Mouse (Mus musculus) cortical plate, adult 2 months (tissue): ENCODE measurements around the gene Usp48.

ENCODE experiments used
- CTCF ChIP-seq: fragments of 200-500 bp; IDR thresholded peaks from 2 replicates; pipeline ENCODE4 v1.5.1; 2011; ENCODE audit warnings: mild to moderate bottlenecking, control low read depth, low read length; ENCODE audit not compliant: insufficient read depth; ENCODE audit errors: extremely low read depth
- POLR2A ChIP-seq: fragments of 200-500 bp; IDR thresholded peaks from 2 replicates; pipeline ENCODE4 v1.6.1; 2011; ENCODE audit warnings: mild to moderate bottlenecking, low read length, control low read depth; ENCODE audit not compliant: insufficient read depth; ENCODE audit errors: extremely low read depth

DNA sequence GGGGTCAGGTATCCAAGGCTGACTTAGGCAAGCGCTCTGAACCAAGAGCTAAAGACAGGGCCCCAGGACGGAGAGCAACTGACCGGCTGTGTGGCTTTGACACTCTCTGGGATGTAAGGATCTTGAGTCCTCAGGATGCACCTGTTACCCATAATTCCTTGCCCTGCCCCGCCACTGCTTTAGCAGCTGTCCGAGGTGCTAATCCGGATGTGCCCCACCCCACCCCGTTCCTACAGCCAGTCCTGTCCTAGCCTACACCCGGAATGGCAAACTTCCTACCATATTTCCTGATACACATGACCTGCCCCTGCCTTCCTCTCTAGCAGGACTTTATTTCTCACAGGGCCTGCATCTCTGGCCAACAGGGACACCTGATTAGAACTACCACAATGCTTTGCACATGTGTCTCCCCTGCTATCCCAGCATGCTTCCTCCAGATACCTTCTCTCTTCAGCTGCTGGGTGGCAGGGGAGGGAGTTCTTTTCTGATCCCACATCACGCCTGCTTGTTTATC lies 91.3 kb downstream of the Usp48 start:
- TF ChIP-seq CTCF (no peak), POLR2A (no peak)
